Mouse (Mus musculus) urinary bladder, postnatal 4 days (tissue): Measurements from ENCODE around the gene Ifna1.

Source experiments
- DNase-seq, 2 experiments: peaks; one replicate each; pipeline ENCODE4 v3.0.0; 2021 to 2022; ENCODE audit warnings: low spot score in 2 of 2

Ifna1 gene

GRCm38 (mm10) chr4:88872691-88873090 is 22.8 kb downstream of the Ifna1 start:
- DNase-seq: no peak

DNA sequence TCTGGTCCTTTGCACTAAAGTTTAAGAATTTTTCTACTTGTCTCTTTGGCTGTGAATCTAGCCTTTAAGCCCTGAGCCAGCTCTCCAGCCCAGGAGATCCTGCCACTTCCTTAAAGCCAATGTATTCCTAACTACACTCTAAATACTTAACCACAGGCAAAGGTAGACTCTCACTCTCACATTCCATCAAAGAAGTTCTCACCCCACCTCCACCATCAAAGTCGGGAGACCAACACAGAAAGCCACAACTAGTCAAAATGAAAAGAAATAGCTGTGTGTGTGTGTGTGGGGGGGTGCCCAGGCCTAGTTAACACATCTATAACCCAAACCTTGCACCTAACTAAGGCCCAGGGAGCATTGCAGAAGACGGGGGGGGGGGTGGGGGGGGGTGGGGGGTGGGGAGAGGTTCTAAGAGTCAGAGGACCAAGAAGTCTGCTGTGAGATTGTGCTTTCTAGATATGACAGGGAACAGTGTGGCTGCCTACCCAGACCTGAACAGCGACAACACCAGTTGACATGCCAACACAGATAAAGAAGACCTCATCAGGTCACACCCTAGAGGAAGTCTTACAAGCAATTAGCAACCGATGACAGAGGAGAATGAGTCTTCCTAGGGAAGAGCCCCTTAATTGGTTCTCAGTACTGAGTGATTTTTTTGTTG is 25.7 kb downstream of the Ifna1 start:
- DNase-seq: no peak

DNA sequence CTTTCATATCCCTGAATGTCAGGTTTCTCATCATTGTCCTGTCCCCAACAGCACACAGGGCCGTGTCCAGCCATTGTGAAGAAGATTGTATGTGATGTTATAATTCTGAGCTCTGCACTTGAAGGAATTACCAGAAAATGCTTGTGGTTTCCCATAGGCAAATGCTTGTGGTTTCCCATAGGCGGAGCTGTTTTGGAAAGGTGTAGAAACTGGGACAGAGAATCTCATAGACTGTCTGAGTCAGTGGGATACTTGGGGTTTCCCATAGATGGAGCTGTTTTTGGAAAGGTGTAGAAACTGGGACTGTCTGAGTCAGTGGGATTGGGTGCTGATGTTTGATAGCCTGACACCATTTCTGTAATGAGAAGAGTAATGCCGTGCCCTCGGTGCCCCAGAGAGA is 26.6 kb downstream of the Ifna1 start:
- no peak for DNase-seq

DNA sequence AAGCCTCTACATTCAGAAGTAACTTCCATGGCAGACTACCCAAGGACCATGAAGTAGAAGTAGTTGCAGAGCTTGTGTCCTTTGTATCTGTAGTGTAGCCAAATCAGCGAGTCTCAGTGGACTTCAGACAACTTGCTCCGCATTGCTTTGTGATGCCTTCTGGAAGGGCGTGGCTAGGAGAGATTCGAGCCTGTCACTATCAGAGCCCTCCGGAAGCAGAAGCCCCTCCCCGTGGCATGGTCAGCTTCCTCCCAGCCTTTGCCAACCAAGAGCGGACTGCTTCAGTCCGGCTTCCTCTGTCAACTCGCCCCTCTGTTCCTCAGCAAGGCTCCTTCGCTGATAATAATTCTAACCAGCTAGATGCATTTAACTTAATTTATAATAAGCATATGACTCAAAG is 28.4 kb downstream of the Ifna1 start:
- no peak for DNase-seq

- no peak for DNase-seq
Measured at GRCm38 (mm10) chr4:88878772-88879171, 28.9 kb downstream of the Ifna1 start.

DNA sequence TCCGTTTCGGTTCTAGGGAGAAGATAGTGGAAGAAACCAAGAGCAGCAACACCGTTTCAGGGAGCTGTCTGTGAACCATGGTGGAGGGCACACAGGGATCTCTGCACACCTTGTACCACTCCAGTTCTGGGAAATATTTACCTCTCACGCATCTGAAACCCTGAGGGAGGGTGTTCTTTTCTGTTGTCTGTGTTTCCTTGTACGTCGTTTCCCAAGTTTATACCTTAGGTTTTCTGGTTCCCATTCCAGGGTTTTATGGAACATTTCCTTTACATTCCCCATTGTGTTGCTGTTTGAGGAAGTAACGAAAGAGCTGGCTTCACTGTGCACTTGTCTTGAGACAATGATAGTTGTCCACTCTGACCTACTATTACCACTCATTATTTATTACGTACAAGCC is 30.2 kb downstream of the Ifna1 start, which contains the start of gene Ifne:
Ifne (minus strand) TSS at position 101 of the 400 bp plus-strand sequence.
- DNase-seq: no peak

DNA sequence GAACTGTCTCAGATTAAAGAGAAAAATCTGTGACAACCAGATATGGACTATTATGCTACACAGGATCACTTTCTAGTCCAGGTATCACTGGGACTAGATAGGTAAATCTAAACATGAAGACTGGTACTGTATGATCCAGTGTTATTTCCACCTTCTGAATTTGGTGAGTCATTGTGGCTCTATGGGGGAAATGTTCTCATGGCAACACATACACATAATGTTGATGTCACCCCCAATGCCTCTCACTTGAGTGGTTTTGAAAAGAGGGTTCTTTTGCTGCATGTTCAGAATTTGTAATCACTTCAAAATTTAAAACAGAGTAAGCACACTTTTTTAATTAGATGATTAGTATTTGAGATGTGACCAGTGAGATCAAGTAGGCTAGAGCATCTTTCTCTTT is 38.3 kb downstream of the Ifna1 start:
- no peak for DNase-seq

GRCm38 (mm10) chr4:88893201-88893754 is 43.4 kb downstream of the Ifna1 start:
- no peak for DNase-seq
